In the genomic region with DNA sequence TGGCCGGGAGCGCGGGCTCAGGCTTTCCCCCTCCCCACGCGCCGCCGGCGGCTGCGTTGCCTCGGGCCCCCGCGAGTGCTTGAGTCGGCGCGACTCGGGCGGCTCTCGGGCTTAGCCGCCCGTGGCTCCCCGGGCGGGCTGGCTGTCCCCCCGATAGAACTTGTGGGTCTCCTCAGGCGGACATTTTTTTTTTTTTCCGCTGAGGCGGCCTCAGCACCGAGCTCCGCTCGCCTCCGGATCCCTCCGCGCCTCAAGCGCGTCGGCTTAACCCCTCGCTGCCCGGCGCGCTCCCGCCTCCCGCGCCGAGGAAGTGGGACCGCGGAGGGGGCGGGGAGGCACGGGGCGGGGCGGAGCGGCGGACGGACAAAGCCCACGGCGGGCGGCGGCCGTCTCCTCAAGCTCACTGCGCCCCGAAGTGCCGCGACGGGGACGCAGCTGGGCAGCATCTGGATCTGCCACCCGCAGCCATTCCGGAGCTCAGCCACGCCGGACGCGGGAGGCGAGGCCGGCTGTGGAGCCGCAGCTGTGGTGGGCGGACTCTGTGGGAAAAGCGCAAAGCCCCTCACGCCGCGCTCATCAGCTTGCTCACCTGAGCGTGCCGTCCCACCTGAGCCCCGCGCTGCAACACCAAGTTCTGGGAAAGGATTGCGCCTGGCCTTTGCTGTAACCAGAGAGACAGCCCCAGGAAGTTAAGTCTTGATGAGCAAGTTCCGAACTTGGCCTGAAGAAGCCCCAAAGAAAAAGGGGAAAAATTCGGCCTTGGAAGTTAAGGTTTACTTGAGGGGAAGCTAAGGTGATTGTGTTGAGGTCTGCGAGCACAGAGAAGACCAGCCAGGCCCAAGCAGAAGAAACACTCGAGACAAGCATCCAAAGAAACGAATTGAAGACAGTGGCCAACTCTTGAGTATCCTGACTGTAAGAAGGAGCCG, we compare ENCODE assay signal across 8 mouse cellular contexts. TPM values are rescaled to one million over a fixed set of nuclear protein-coding genes. Genes with fewer than 3 reads are reported as not detected.
A peak's percentile ranks its signal among the peaks of the same experiment; 100 is the strongest.
DNase-seq lines count a peak whose midpoint lies in the region; ATAC-seq and TF ChIP-seq lines count a peak whose summit lies in the region.

Gene Tcf12 (minus strand): TSS at position 250 of the 929 bp plus-strand sequence.

- no peak for TF ChIP-seq CTCF in ES-Bruce4 (IDR thresholded peaks at IDR 0.05; ENCODE audit: low read depth, low read length)
- TF ChIP-seq CTCF in stomach, postnatal 0 days (IDR thresholded peaks at IDR 0.05; ENCODE audit: low read depth) = no peak

- H3K4me3 ChIP-seq in ES-Bruce4 (ENCODE audit: low read depth, low read length) = peak within 1 kb of the TSS; percentile 90
- peak within 1 kb of the TSS; percentile 92 for H3K4me3 ChIP-seq in forebrain, embryonic 12.5 days (replicated peaks)
- peak within 1 kb of the TSS; percentile 98 for H3K4me3 ChIP-seq in heart, embryonic 16.5 days (ENCODE audit: low read length)
- peak within 1 kb of the TSS; percentile 98 for H3K4me3 ChIP-seq in liver, embryonic 15.5 days (replicated peaks)
- H3K4me3 ChIP-seq in neural tube, embryonic 11.5 days (ENCODE audit: low read depth, low read length) = peak within 1 kb of the TSS; percentile 100
- peak within 1 kb of the TSS; percentile 99 for H3K4me3 ChIP-seq in stomach, postnatal 0 days (ENCODE audit: low read depth, low read length)

- no peaks in the 10 kb centered on the region for H3K36me3 ChIP-seq in ES-Bruce4 (ENCODE audit: control insufficient read depth, insufficient read depth, low read length, poor library complexity, severe bottlenecking)
- H3K36me3 ChIP-seq in forebrain, embryonic 12.5 days (replicated peaks) = no peaks in the 10 kb centered on the region; the same call in 1 of the 2 replicates
- no peaks in the 10 kb centered on the region for H3K36me3 ChIP-seq in heart, embryonic 16.5 days (ENCODE audit: control insufficient read depth, insufficient read depth)
- H3K36me3 ChIP-seq in liver, embryonic 15.5 days (replicated peaks) = peaks cover 4% of the 10 kb centered on the region; the same call in 1 of the 2 replicates
- no peaks in the 10 kb centered on the region for H3K36me3 ChIP-seq in neural tube, embryonic 11.5 days (ENCODE audit: control insufficient read depth, insufficient read depth, low read length)
- H3K36me3 ChIP-seq in stomach, postnatal 0 days (ENCODE audit: control insufficient read depth, insufficient read depth, low read length) = no peaks in the 10 kb centered on the region

- H3K4me1 ChIP-seq in ES-Bruce4 (ENCODE audit: control insufficient read depth, insufficient read depth, low read length) = no peaks in the 10 kb centered on the region
- peaks cover 24% of the 10 kb centered on the region for H3K4me1 ChIP-seq in forebrain, embryonic 12.5 days
- H3K4me1 ChIP-seq in heart, embryonic 16.5 days (ENCODE audit: control insufficient read depth, insufficient read depth, low read length) = peaks cover 13% of the 10 kb centered on the region
- H3K4me1 ChIP-seq in liver, embryonic 15.5 days (replicated peaks) = peaks cover 21% of the 10 kb centered on the region
- H3K4me1 ChIP-seq in neural tube, embryonic 11.5 days (ENCODE audit: control insufficient read depth, insufficient read depth, low read length) = peaks cover 9% of the 10 kb centered on the region; the same call in 1 of the 2 replicates
- no peaks in the 10 kb centered on the region for H3K4me1 ChIP-seq in stomach, postnatal 0 days (replicated peaks; ENCODE audit: control insufficient read depth, insufficient read depth)

- no peak for TF ChIP-seq EP300 in ES-Bruce4 (IDR thresholded peaks at IDR 0.05; ENCODE audit: insufficient read depth, low read depth, low read length)
- TF ChIP-seq EP300 in stomach, postnatal 0 days (optimal IDR thresholded peaks at IDR 0.05) = no peak

- H3K4me2 ChIP-seq in forebrain, embryonic 12.5 days = peak within 1 kb of the TSS; percentile 66
- H3K4me2 ChIP-seq in heart, embryonic 16.5 days (ENCODE audit: low read depth, low read length) = peak within 1 kb of the TSS; percentile 92
- H3K4me2 ChIP-seq in liver, embryonic 15.5 days = peak within 1 kb of the TSS; percentile 96
- peak within 1 kb of the TSS; percentile 77 for H3K4me2 ChIP-seq in neural tube, embryonic 11.5 days (ENCODE audit: low read depth)
- peak within 1 kb of the TSS; percentile 86 for H3K4me2 ChIP-seq in stomach, postnatal 0 days (replicated peaks; ENCODE audit: low read depth)

- no peak for TF ChIP-seq POLR2A in ES-Bruce4 (IDR thresholded peaks at IDR 0.05; ENCODE audit: insufficient read depth, low read length)

- H3K9ac ChIP-seq in ES-Bruce4 (ENCODE audit: low read depth, poor library complexity, severe bottlenecking) = peak within 1 kb of the TSS; percentile 99
- H3K9ac ChIP-seq in forebrain, embryonic 12.5 days = peak within 1 kb of the TSS; percentile 97
- peak within 1 kb of the TSS; percentile 100 for H3K9ac ChIP-seq in heart, embryonic 16.5 days (ENCODE audit: low read length)
- H3K9ac ChIP-seq in liver, embryonic 15.5 days = peak within 1 kb of the TSS; percentile 96
- H3K9ac ChIP-seq in neural tube, embryonic 11.5 days (ENCODE audit: low read length) = peak within 1 kb of the TSS; percentile 100
- H3K9ac ChIP-seq in stomach, postnatal 0 days (ENCODE audit: low read length) = peak within 1 kb of the TSS; percentile 100

- no peaks in the 10 kb centered on the region; the same call in 1 of the 2 replicates for H3K9me3 ChIP-seq in ES-Bruce4 (replicated peaks; ENCODE audit: control insufficient read depth, insufficient read depth, low read length, poor library complexity, severe bottlenecking)
- H3K9me3 ChIP-seq in forebrain, embryonic 12.5 days = no peaks in the 10 kb centered on the region
- no peaks in the 10 kb centered on the region for H3K9me3 ChIP-seq in heart, embryonic 16.5 days (replicated peaks; ENCODE audit: control insufficient read depth, low read length)
- H3K9me3 ChIP-seq in liver, embryonic 15.5 days (replicated peaks) = no peaks in the 10 kb centered on the region
- no peaks in the 10 kb centered on the region for H3K9me3 ChIP-seq in neural tube, embryonic 11.5 days (ENCODE audit: control insufficient read depth, low read length)
- H3K9me3 ChIP-seq in stomach, postnatal 0 days (ENCODE audit: control insufficient read depth, low read length) = no peaks in the 10 kb centered on the region

- WGBS in forebrain, embryonic 12.5 days = 2% methylated on average over 88 of the region's 88 CpGs
- WGBS in heart, embryonic 16.5 days = 2% methylated on average over 88 of the region's 88 CpGs
- 2% methylated on average over 88 of the region's 88 CpGs for WGBS in liver, embryonic 15.5 days (ENCODE audit: insufficient replicate concordance)
- 2% methylated on average over 79 of the region's 88 CpGs for WGBS in neural tube, embryonic 11.5 days
- 2% methylated on average over 76 of the region's 88 CpGs for WGBS in stomach, postnatal 0 days

- ATAC-seq in forebrain, embryonic 12.5 days (ENCODE audit: low FRiP score) = peak; percentile 87
- ATAC-seq in heart, embryonic 16.5 days (replicated peaks; ENCODE audit: extremely low read depth, insufficient read depth, low FRiP score) = peak; percentile 85
- ATAC-seq in liver, embryonic 15.5 days (ENCODE audit: insufficient read depth) = peak; percentile 81
- peak; percentile 90 for ATAC-seq in neural tube, embryonic 11.5 days (ENCODE audit: insufficient read depth, low FRiP score, low TSS enrichment)
- peak; percentile 91 for ATAC-seq in stomach, postnatal 0 days (ENCODE audit: low FRiP score, low TSS enrichment)

- H3K27me3 ChIP-seq in ES-Bruce4 (ENCODE audit: control insufficient read depth, insufficient read depth, low read length, poor library complexity, severe bottlenecking) = 0 out of 2 replicates have a peak, but pooled peaks cover 1% of the 10 kb centered on the region
- no peaks in the 10 kb centered on the region for H3K27me3 ChIP-seq in forebrain, embryonic 12.5 days
- H3K27me3 ChIP-seq in heart, embryonic 16.5 days (ENCODE audit: control insufficient read depth, insufficient read depth, low read length) = no peaks in the 10 kb centered on the region
- H3K27me3 ChIP-seq in liver, embryonic 15.5 days = peaks cover 13% of the 10 kb centered on the region
- H3K27me3 ChIP-seq in neural tube, embryonic 11.5 days (ENCODE audit: control insufficient read depth, insufficient read depth, low read length) = no peaks in the 10 kb centered on the region
- no peaks in the 10 kb centered on the region for H3K27me3 ChIP-seq in stomach, postnatal 0 days (ENCODE audit: control insufficient read depth, insufficient read depth, low read length)

- H3K27ac ChIP-seq in ES-Bruce4 (ENCODE audit: insufficient read depth, low read length) = no peak within 1 kb of the TSS
- peak within 1 kb of the TSS; percentile 96 for H3K27ac ChIP-seq in forebrain, embryonic 12.5 days
- H3K27ac ChIP-seq in heart, embryonic 16.5 days (ENCODE audit: low read length) = peak within 1 kb of the TSS; percentile 97
- H3K27ac ChIP-seq in liver, embryonic 15.5 days (replicated peaks) = peak within 1 kb of the TSS; percentile 84
- H3K27ac ChIP-seq in neural tube, embryonic 11.5 days (ENCODE audit: low read depth, low read length) = peak within 1 kb of the TSS; percentile 96
- H3K27ac ChIP-seq in stomach, postnatal 0 days (replicated peaks) = peak within 1 kb of the TSS; percentile 98

- peak; percentile 74 for DNase-seq in c-Kit-positive CD71-positive TER-119-negative erythroid progenitor cells, embryonic 14.5 days (ENCODE audit: low read depth)
- peak; percentile 82 to 94 for DNase-seq in kidney, postnatal 25 days
- DNase-seq in neural tube, embryonic 11.5 days (ENCODE audit: low spot score) = peak; percentile 96
- DNase-seq in stomach, postnatal 0 days (ENCODE audit: low spot score) = peak; percentile 90

RNA-seq across cellular contexts. Expression of gene Tcf12, which starts in this region (rescaled TPM):
- 52.6 and 59.3 TPM in 2 replicates for polyA plus RNA-seq in ES-Bruce4 (2011; ENCODE audit: insufficient read depth, insufficient read length, low read depth, missing spikeins)
- 106 and 112 TPM in 2 replicates for polyA plus RNA-seq in forebrain, embryonic 12.5 days (2016; fragmentation: Nextera tagmentation; extraction: Ambion mirVana)
- 30.7 and 32.3 TPM in 2 replicates for polyA plus RNA-seq in heart, embryonic 16.5 days (2015; fragmentation: Nextera tagmentation; extraction: Ambion mirVana)
- polyA plus RNA-seq in liver, embryonic 15.5 days (2015; fragmentation: Nextera tagmentation; extraction: Ambion mirVana) = 8.4 and 9.5 TPM in 2 replicates
- 209 and 219 TPM in 2 replicates for polyA plus RNA-seq in neural tube, embryonic 11.5 days (2014; fragmentation: Nextera tagmentation; extraction: Ambion mirVana)
- 28.7 and 29.1 TPM in 2 replicates for polyA plus RNA-seq in stomach, postnatal 0 days (2015; fragmentation: Nextera tagmentation; extraction: Ambion mirVana)
